Mouse (Mus musculus): ENCODE results near the gene Zc3h14.

DNA sequence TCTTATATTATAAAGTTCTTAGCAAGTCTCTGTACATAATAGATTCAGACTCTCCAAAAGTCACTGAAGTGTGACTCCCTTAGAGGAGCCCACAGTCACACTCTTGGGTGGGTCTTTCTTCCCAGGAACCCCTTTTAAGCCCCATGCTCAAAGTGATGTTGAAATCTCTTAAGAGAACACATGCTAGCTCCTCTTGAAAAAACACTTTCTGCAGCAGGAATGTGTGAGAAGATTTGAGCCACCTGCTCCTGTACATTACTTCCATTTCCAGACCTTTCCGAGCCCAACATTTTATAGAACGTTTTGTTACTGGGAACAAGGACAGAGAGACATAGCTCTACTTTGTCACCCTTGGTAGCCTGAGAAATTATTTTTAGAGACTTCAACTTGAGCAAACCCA is 88.1 kb downstream of the Zc3h14 start:
- TF ChIP-seq POLR2A (IDR thresholded peaks at IDR 0.05; ENCODE audit: insufficient read depth, low read depth, low read length) (no peak), CTCF (IDR thresholded peaks at IDR 0.05; ENCODE audit: insufficient read depth, low read depth, low read length) (no peak)
